Mouse (Mus musculus) intestine, embryonic 14.5 days (tissue): ENCODE results near the gene Dock8. TPM values are rescaled to one million over a fixed set of nuclear protein-coding genes. Genes with fewer than 3 reads are reported as not detected.

ENCODE experiments used
- ATAC-seq: fragments of 200-750 bp; cut with Nextera tagmentation; replicated peaks from 2 replicates; pipeline ENCODE4 v1.8.0; 2017; ENCODE audit warnings: low read depth, moderate number of reproducible peaks, moderate TSS enrichment, moderate library complexity; ENCODE audit not compliant: low FRiP score, low TSS enrichment
- DNase-seq: peaks from one replicate; pipeline ENCODE4 v3.0.0-alpha.2; 2018; ENCODE audit warnings: low spot score
- H3K27ac ChIP-seq: fragments of 300-500 bp; sonication (generic); 2 replicates; pipeline ENCODE4 v1.5.1; 2014; ENCODE audit warnings: low read depth, mild to moderate bottlenecking, control low read depth
- H3K27me3 ChIP-seq: fragments of 300-500 bp; sonication (generic); replicated peaks from 2 replicates; pipeline ENCODE4 v1.6.1; 2014; ENCODE audit warnings: low read length, control low read depth; ENCODE audit not compliant: control insufficient read depth, insufficient read depth
- H3K36me3 ChIP-seq: fragments of 300-500 bp; sonication (generic); 2 replicates; pipeline ENCODE4 v1.6.1; 2014; ENCODE audit warnings: low read length, control low read depth; ENCODE audit not compliant: control insufficient read depth, insufficient read depth
- H3K4me1 ChIP-seq: fragments of 300-500 bp; sonication (generic); replicated peaks from 2 replicates; pipeline ENCODE4 v1.6.1; 2014; ENCODE audit warnings: low read length, control low read depth, mixed read lengths; ENCODE audit not compliant: control insufficient read depth, insufficient read depth
- H3K4me2 ChIP-seq: fragments of 300-500 bp; sonication (generic); 2 replicates; pipeline ENCODE4 v1.6.1; 2014; ENCODE audit warnings: low read length
- H3K4me3 ChIP-seq: fragments of 300-500 bp; sonication (generic); 2 replicates; pipeline ENCODE4 v1.5.1; 2014; ENCODE audit warnings: low read depth, low read length, control low read depth, mixed read lengths
- H3K9ac ChIP-seq: fragments of 300-500 bp; sonication (generic); 2 replicates; pipeline ENCODE4 v1.6.1; 2014; ENCODE audit warnings: mild to moderate bottlenecking, low read length
- H3K9me3 ChIP-seq: fragments of 300-500 bp; sonication (generic); 2 replicates; pipeline ENCODE4 v1.6.1; 2016; ENCODE audit warnings: low read length, control low read depth; ENCODE audit not compliant: control insufficient read depth
- WGBS: fragments of 180-500 bp; shearing (Covaris S2); extraction: QIAGEN DNeasy Blood & Tissue Kit; methylation state at CpG from one replicate; pipeline ENCODE4 v1.1.7; 2014; 5-methylcytosine and 5-hydroxymethylcytosine counted together
- polyA plus RNA-seq: library from polyadenylated mRNA; unstranded; fragments of >200 nt; fragmentation: Nextera tagmentation; extraction: Ambion mirVana; gene quantifications from 2 replicates; pipeline ENCODE4 v1.2.1, GENCODE M21; 2014

Gene Dock8
- polyA plus RNA-seq, 1 experiment from 2014 or later, result 4.5 TPM

- no peak for ATAC-seq
- no peak overlapping the region for H3K27ac ChIP-seq
- H3K27me3 ChIP-seq, result no peaks in the 10 kb centered on the region
- H3K36me3 ChIP-seq, result no peaks in the 10 kb centered on the region
- no peak overlapping the region for H3K4me2 ChIP-seq
- H3K4me1 ChIP-seq, result no peaks in the 10 kb centered on the region; the same call in 1 of the 2 replicates
- H3K4me3 ChIP-seq, result no peak overlapping the region
- WGBS, result 31% methylated on average over 6 of the region's 6 CpGs
- DNase-seq, result no peak
- no peak overlapping the region for H3K9ac ChIP-seq
- H3K9me3 ChIP-seq, result no peaks in the 10 kb centered on the region
Observed at GRCm38 (mm10) chr19:25041209-25041608, 41.9 kb downstream of the Dock8 start.

DNA sequence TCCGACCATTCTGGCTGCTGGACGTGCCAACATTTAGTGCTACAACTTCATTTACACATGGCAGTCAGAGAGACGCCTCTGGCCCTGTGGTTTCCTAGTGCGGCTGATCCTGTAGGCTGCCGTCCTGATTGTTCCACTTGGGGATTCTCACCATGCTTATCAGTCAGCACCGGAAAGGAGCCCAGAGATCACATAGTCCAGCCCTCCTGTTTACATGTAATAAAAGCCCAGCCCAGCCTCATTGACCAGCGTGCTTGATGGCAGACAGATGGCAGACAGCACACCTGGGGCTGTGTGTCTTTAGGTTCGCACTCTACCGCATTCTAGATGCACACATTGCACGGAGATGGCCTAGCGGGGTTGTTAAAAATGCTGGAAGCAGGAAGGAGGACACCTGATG is 43.6 kb downstream of the Dock8 start:
- H3K9me3 ChIP-seq, result no peaks in the 10 kb centered on the region
- WGBS, result 66% methylated on average over 11 of the region's 11 CpGs
- ATAC-seq, result no peak
- H3K27ac ChIP-seq, result no peak overlapping the region
- no peaks in the 10 kb centered on the region; the same call in 1 of the 2 replicates for H3K4me1 ChIP-seq
- H3K27me3 ChIP-seq, result no peaks in the 10 kb centered on the region
- H3K4me3 ChIP-seq, result no peak overlapping the region
- H3K36me3 ChIP-seq, result no peaks in the 10 kb centered on the region
- no peak for DNase-seq
- H3K9ac ChIP-seq, result no peak overlapping the region
- no peak overlapping the region for H3K4me2 ChIP-seq

- no peak for DNase-seq
- no peak overlapping the region for H3K4me3 ChIP-seq
- H3K27ac ChIP-seq, result no peak overlapping the region
- no peaks in the 10 kb centered on the region for H3K4me1 ChIP-seq
- H3K36me3 ChIP-seq, result no peaks in the 10 kb centered on the region
- ATAC-seq, result no peak
- WGBS, result 82% methylated on average over 3 of the region's 3 CpGs
- no peak overlapping the region for H3K4me2 ChIP-seq
- no peaks in the 10 kb centered on the region for H3K27me3 ChIP-seq
- no peaks in the 10 kb centered on the region for H3K9me3 ChIP-seq
- no peak overlapping the region for H3K9ac ChIP-seq
Observed at GRCm38 (mm10) chr19:25044057-25044456, 44.7 kb downstream of the Dock8 start.

GRCm38 (mm10) chr19:25052355-25052754 is 53.0 kb downstream of the Dock8 start:
- no peaks in the 10 kb centered on the region for H3K9me3 ChIP-seq
- no peaks in the 10 kb centered on the region for H3K4me1 ChIP-seq
- H3K27me3 ChIP-seq, result no peaks in the 10 kb centered on the region
- no peak overlapping the region for H3K9ac ChIP-seq
- no peak overlapping the region for H3K27ac ChIP-seq
- no peak overlapping the region for H3K4me2 ChIP-seq
- no peak for ATAC-seq
- no peak overlapping the region for H3K4me3 ChIP-seq
- 90% methylated on average over 7 of the region's 7 CpGs for WGBS
- H3K36me3 ChIP-seq, result no peaks in the 10 kb centered on the region
- no peak for DNase-seq

- H3K9me3 ChIP-seq, result no peaks in the 10 kb centered on the region
- H3K27me3 ChIP-seq, result no peaks in the 10 kb centered on the region
- no peak overlapping the region for H3K4me2 ChIP-seq
- DNase-seq, result no peak
- no peak for ATAC-seq
- H3K4me3 ChIP-seq, result no peak overlapping the region
- H3K27ac ChIP-seq, result no peak overlapping the region
- no peaks in the 10 kb centered on the region for H3K4me1 ChIP-seq
- H3K36me3 ChIP-seq, result no peaks in the 10 kb centered on the region
- WGBS, result 72% methylated on average over 7 of the region's 7 CpGs
- no peak overlapping the region for H3K9ac ChIP-seq
Observed at GRCm38 (mm10) chr19:25053152-25053551, 53.8 kb downstream of the Dock8 start.

DNA sequence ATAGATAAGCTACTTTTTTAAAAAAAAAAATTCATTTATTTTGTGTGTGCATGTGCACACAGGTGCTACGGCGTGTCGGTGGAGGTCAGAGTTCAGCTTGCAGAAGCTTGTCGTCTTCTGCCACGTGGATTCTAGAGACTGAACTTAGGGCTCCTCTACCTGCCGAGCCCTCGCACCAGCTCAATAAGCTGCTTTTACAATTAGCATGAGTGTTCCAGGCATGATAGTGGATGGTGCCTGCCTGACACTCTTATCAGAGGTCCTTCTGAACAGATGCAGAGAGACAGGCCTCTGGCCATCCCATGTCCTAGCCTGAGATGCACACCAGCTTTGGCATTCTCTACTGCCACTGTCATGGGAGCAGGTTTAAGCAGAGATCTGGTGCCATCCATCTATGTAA is 55.7 kb downstream of the Dock8 start:
- Histone ChIP-seq H3K9me3 (no peaks in the 10 kb centered on the region), H3K9ac (no peak overlapping the region), H3K36me3 (no peaks in the 10 kb centered on the region), H3K4me2 (no peak overlapping the region), H3K4me3 (no peak overlapping the region), H3K27me3 (no peaks in the 10 kb centered on the region), H3K27ac (no peak overlapping the region), H3K4me1 (peaks cover 1% of the 10 kb centered on the region; the same call in 1 of the 2 replicates)
- ATAC-seq (no peak), DNase-seq (no peak)
- 86% methylated on average over 7 of the region's 7 CpGs for WGBS

GRCm38 (mm10) chr19:25055559-25055958 is 56.2 kb downstream of the Dock8 start:
- DNase-seq (no peak), ATAC-seq (no peak)
- WGBS, result 81% methylated on average over 7 of the region's 7 CpGs

DNA sequence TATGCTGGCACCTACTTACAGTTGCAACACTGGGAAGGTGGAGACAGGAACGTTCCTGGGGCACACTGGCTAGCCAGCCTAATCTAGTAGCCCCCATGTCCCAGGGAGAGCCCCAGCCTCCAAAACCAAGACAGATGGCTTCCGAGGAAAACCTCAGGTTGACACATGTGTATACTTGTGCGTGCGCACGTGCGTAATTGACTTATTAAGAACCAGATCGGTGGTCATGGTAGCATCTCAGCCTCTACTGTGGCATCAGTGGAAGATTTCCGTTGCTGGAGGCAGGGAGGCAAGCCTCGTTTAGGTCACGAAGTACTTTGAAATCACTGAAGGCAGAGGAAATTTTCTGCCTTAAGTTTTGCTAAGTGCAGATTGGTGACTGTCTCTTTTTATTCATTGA is 56.9 kb downstream of the Dock8 start:
- DNase-seq (no peak), ATAC-seq (no peak)
- no peak overlapping the region for H3K27ac ChIP-seq

More at GRCm38 (mm10) chr19:25055559-25055958, 56.2 kb downstream of the Dock8 start:
- peaks cover 6% of the 10 kb centered on the region; the same call in 1 of the 2 replicates for H3K4me1 ChIP-seq
- no peak overlapping the region for H3K27ac ChIP-seq
- H3K36me3 ChIP-seq, result no peaks in the 10 kb centered on the region
- no peak overlapping the region for H3K9ac ChIP-seq
- no peaks in the 10 kb centered on the region for H3K27me3 ChIP-seq
- H3K9me3 ChIP-seq, result no peaks in the 10 kb centered on the region
- H3K4me2 ChIP-seq, result no peak overlapping the region
- no peak overlapping the region for H3K4me3 ChIP-seq

DNA sequence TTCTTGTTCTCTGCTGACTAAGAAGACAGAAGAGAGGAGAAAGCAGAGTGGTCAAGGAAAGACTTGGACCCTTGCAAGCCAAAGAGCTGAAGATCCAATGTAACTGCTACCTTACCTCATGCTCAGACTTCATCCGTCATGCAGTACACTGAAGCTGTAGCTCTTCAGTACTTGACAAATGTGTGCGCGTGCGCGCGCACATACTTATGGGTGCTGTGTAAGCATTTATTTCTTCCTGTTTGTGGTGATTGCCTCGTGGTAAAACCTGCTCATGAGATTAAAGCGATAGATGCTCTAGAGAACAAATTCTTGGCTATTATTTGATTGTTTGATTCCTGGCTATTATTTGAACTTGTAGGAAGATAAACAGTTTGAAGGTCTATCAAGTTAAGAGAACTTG is 58.5 kb downstream of the Dock8 start:
- Histone ChIP-seq H3K4me3 (no peak overlapping the region), H3K4me2 (no peak overlapping the region), H3K9me3 (no peaks in the 10 kb centered on the region), H3K9ac (no peak overlapping the region), H3K36me3 (no peaks in the 10 kb centered on the region), H3K27ac (no peak overlapping the region), H3K4me1 (peaks cover 6% of the 10 kb centered on the region; the same call in 1 of the 2 replicates), H3K27me3 (no peaks in the 10 kb centered on the region)
- ATAC-seq (no peak), DNase-seq (no peak)
- WGBS, result 92% methylated on average over 8 of the region's 8 CpGs

More for the DNA sequence above, 56.9 kb downstream of the Dock8 start:
- no peaks in the 10 kb centered on the region for H3K9me3 ChIP-seq
- no peaks in the 10 kb centered on the region for H3K36me3 ChIP-seq
- no peaks in the 10 kb centered on the region for H3K27me3 ChIP-seq
- no peak overlapping the region for H3K4me3 ChIP-seq
- peaks cover 6% of the 10 kb centered on the region; the same call in 1 of the 2 replicates for H3K4me1 ChIP-seq
- H3K9ac ChIP-seq, result no peak overlapping the region
- WGBS, result 88% methylated on average over 10 of the region's 10 CpGs
- no peak overlapping the region for H3K4me2 ChIP-seq
